Mouse (Mus musculus): ENCODE results near the gene Hcls1. TPM values are rescaled to one million over a fixed set of nuclear protein-coding genes. Genes with fewer than 3 reads are reported as not detected.

The Hcls1 gene
- total RNA-seq (2023; ENCODE audit: inconsistent age): 386 to 409 TPM (median 390 TPM) in 4 replicates

GRCm38 (mm10) chr16:36934841-36935620, at the start of gene Hcls1:
Gene Hcls1 (plus strand): TSS chr16:36934983.

GRCm38 (mm10) chr16:36989999-36990625, 55.3 kb downstream of the Hcls1 start, which contains the start of gene Fbxo40:
Gene Fbxo40 (minus strand): TSS chr16:36990467.

GRCm38 (mm10) chr16:37011061-37011921, 76.5 kb downstream of the Hcls1 start, which contains the start of gene Polq:
Gene Polq (plus strand): TSS chr16:37011786.

Other genes with a start within 250 kb of the Hcls1 start
- gene Ildr1, start 241.0 kb upstream of the Hcls1 start, total RNA-seq (2023; ENCODE audit: inconsistent age): 16.2 to 21.9 TPM (median 17.6 TPM) in 4 replicates
- gene Slc15a2, start 150.0 kb upstream of the Hcls1 start, total RNA-seq (2023; ENCODE audit: inconsistent age): 10.6 to 82.9 TPM (median 26.5 TPM) in 4 replicates
- gene Iqcb1, start 106.6 kb upstream of the Hcls1 start, total RNA-seq (2023; ENCODE audit: inconsistent age): 67.6 to 115 TPM (median 93.9 TPM) in 4 replicates
- gene Eaf2, start 60.0 kb upstream of the Hcls1 start, total RNA-seq (2023; ENCODE audit: inconsistent age): 12.3 to 14.5 TPM (median 13.4 TPM) in 4 replicates
- 39.8 to 47.3 TPM (median 43.4 TPM) in 4 replicates for gene Golgb1, start 59.8 kb upstream of the Hcls1 start, total RNA-seq (2023; ENCODE audit: inconsistent age)
- gene Fbxo40, start 55.5 kb downstream of the Hcls1 start, total RNA-seq (2023; ENCODE audit: inconsistent age): 0.09 to 1.3 TPM (median 0.29 TPM) in 4 replicates
- gene Polq, start 76.8 kb downstream of the Hcls1 start, total RNA-seq (2023; ENCODE audit: inconsistent age): 5.6 to 6.5 TPM (median 6.3 TPM) in 4 replicates

Measured in B cell, adult (primary cell).